Mouse (Mus musculus) stomach, postnatal 0 days (tissue): ENCODE results near the gene Slc4a2.

ENCODE experiments used
- CTCF ChIP-seq: IDR thresholded peaks from 2 replicates; pipeline ENCODE4 v1.5.1; 2016; ENCODE audit warnings: antibody characterized with exemption, low read depth, mild to moderate bottlenecking, moderate library complexity
- EP300 ChIP-seq: optimal IDR thresholded peaks from 2 replicates; pipeline ENCODE3; 2016; ENCODE audit warnings: antibody characterized with exemption

- TF ChIP-seq CTCF (no peak), EP300 (no peak)
These were observed 37.6 kb upstream of the Slc4a2 start for GRCm38 (mm10) chr5:24385887-24386550.
